Mouse (Mus musculus): Measurements from ENCODE around the gene Rnf121.
A peak's percentile ranks its signal among the peaks of the same experiment; 100 is the strongest.

The Rnf121 gene

GRCm38 (mm10) chr7:101999461-102000151 lies 65.7 kb downstream of the Rnf121 start:
- DNase-seq (ENCODE audit: low spot score in 2 of 2), result peak in 1 of 2 experiments; percentile 59

- DNase-seq (ENCODE audit: low spot score in 2 of 2), result peak; percentile 78 to 92
These were observed 66.9 kb downstream of the Rnf121 start for GRCm38 (mm10) chr7:101998194-101998927.

GRCm38 (mm10) chr7:101994241-101994640 lies 71.0 kb downstream of the Rnf121 start:
- DNase-seq (ENCODE audit: low spot score in 2 of 2), result no peak

GRCm38 (mm10) chr7:101985081-101985480 lies 80.2 kb downstream of the Rnf121 start:
- no peak for DNase-seq (ENCODE audit: low spot score in 2 of 2)

- no peak for DNase-seq (ENCODE audit: low spot score in 2 of 2)
These were observed 82.5 kb downstream of the Rnf121 start for GRCm38 (mm10) chr7:101982735-101983134.

- DNase-seq (ENCODE audit: low spot score in 2 of 2), result no peak
These were observed 90.8 kb downstream of the Rnf121 start for GRCm38 (mm10) chr7:101974505-101974904.

GRCm38 (mm10) chr7:101973730-101974129 lies 91.5 kb downstream of the Rnf121 start:
- no peak for DNase-seq (ENCODE audit: low spot score in 2 of 2)

- no peak for DNase-seq (ENCODE audit: low spot score in 2 of 2)
These were observed 93.5 kb downstream of the Rnf121 start for GRCm38 (mm10) chr7:101971721-101972120.

- peak; percentile 42 to 77 for DNase-seq (ENCODE audit: low spot score in 2 of 2)
These were observed 94.3 kb downstream of the Rnf121 start for GRCm38 (mm10) chr7:101970821-101971461.

GRCm38 (mm10) chr7:101970429-101970775 lies 94.9 kb downstream of the Rnf121 start:
- DNase-seq (ENCODE audit: low spot score in 2 of 2), result peak; percentile 81 to 89

- DNase-seq (ENCODE audit: low spot score in 2 of 2), result peak; percentile 73 to 88
These were observed 95.4 kb downstream of the Rnf121 start for GRCm38 (mm10) chr7:101969694-101970428.

Data from spleen, postnatal 4 days (tissue).